Mouse (Mus musculus): ENCODE measurements at regions not wholly inside any gene's neighbourhood (a gene's known extent, or its start where the extent isn't known, plus 50 kb on each side); places are given as distances from the start of the nearest gene placed in this dataset.

- DNase-seq (ENCODE audit: low spot score) = no peak
- WGBS = 51% methylated on average over 8 of the region's 8 CpGs
These were observed 105.7 kb downstream of the Plxna1 start for GRCm38 (mm10) chr6:89256630-89257292.

GRCm38 (mm10) chr6:89257416-89257815, 105.0 kb downstream of the Plxna1 start:
- 77% methylated on average over 6 of the region's 6 CpGs for WGBS
- no peak for ATAC-seq (replicated peaks; ENCODE audit: low FRiP score, low TSS enrichment, low read depth)
- Histone ChIP-seq H3K27me3 (replicated peaks; ENCODE audit: control insufficient read depth, insufficient read depth, low read length) (no peaks in the 10 kb centered on the region), H3K9me3 (ENCODE audit: control insufficient read depth, low read length) (no peaks in the 10 kb centered on the region), H3K9ac (ENCODE audit: low read length) (no peak overlapping the region), H3K4me2 (ENCODE audit: low read length) (no peak overlapping the region), H3K4me1 (replicated peaks; ENCODE audit: control insufficient read depth, insufficient read depth, low read length) (no peaks in the 10 kb centered on the region), H3K4me3 (ENCODE audit: low read depth, low read length) (no peak overlapping the region), H3K36me3 (ENCODE audit: control insufficient read depth, insufficient read depth, low read length) (no peaks in the 10 kb centered on the region), H3K27ac (ENCODE audit: low read depth) (no peak overlapping the region)
- DNase-seq (ENCODE audit: low spot score) = no peak

More at GRCm38 (mm10) chr6:89256630-89257292, 105.7 kb downstream of the Plxna1 start:
- H3K9me3 ChIP-seq (ENCODE audit: control insufficient read depth, low read length) = no peaks in the 10 kb centered on the region
- H3K27me3 ChIP-seq (replicated peaks; ENCODE audit: control insufficient read depth, insufficient read depth, low read length) = no peaks in the 10 kb centered on the region
- H3K4me2 ChIP-seq (ENCODE audit: low read length) = no peak overlapping the region
- H3K27ac ChIP-seq (ENCODE audit: low read depth) = no peak overlapping the region
- no peak overlapping the region for H3K4me3 ChIP-seq (ENCODE audit: low read depth, low read length)
- no peak for ATAC-seq (replicated peaks; ENCODE audit: low FRiP score, low TSS enrichment, low read depth)
- H3K36me3 ChIP-seq (ENCODE audit: control insufficient read depth, insufficient read depth, low read length) = no peaks in the 10 kb centered on the region
- no peak overlapping the region for H3K9ac ChIP-seq (ENCODE audit: low read length)
- no peaks in the 10 kb centered on the region for H3K4me1 ChIP-seq (replicated peaks; ENCODE audit: control insufficient read depth, insufficient read depth, low read length)

GRCm38 (mm10) chr6:89258140-89258539, 104.3 kb downstream of the Plxna1 start:
- H3K27me3 ChIP-seq (replicated peaks; ENCODE audit: control insufficient read depth, insufficient read depth, low read length) = no peaks in the 10 kb centered on the region
- 85% methylated on average over 4 of the region's 4 CpGs for WGBS
- no peak for DNase-seq (ENCODE audit: low spot score)
- no peaks in the 10 kb centered on the region for H3K4me1 ChIP-seq (replicated peaks; ENCODE audit: control insufficient read depth, insufficient read depth, low read length)
- ATAC-seq (replicated peaks; ENCODE audit: low FRiP score, low TSS enrichment, low read depth) = no peak
- no peak overlapping the region for H3K27ac ChIP-seq (ENCODE audit: low read depth)
- H3K4me2 ChIP-seq (ENCODE audit: low read length) = no peak overlapping the region
- no peak overlapping the region for H3K4me3 ChIP-seq (ENCODE audit: low read depth, low read length)
- no peaks in the 10 kb centered on the region for H3K9me3 ChIP-seq (ENCODE audit: control insufficient read depth, low read length)
- H3K36me3 ChIP-seq (ENCODE audit: control insufficient read depth, insufficient read depth, low read length) = no peaks in the 10 kb centered on the region
- H3K9ac ChIP-seq (ENCODE audit: low read length) = no peak overlapping the region

- DNase-seq (ENCODE audit: low spot score) = no peak
- H3K4me1 ChIP-seq (replicated peaks; ENCODE audit: control insufficient read depth, insufficient read depth, low read length) = no peaks in the 10 kb centered on the region
- no peak overlapping the region for H3K4me2 ChIP-seq (ENCODE audit: low read length)
- no peaks in the 10 kb centered on the region for H3K27me3 ChIP-seq (replicated peaks; ENCODE audit: control insufficient read depth, insufficient read depth, low read length)
- no peaks in the 10 kb centered on the region for H3K36me3 ChIP-seq (ENCODE audit: control insufficient read depth, insufficient read depth, low read length)
- H3K9ac ChIP-seq (ENCODE audit: low read length) = no peak overlapping the region
- H3K27ac ChIP-seq (ENCODE audit: low read depth) = no peak overlapping the region
- no peak for ATAC-seq (replicated peaks; ENCODE audit: low FRiP score, low TSS enrichment, low read depth)
- 75% methylated on average over 11 of the region's 11 CpGs for WGBS
- H3K4me3 ChIP-seq (ENCODE audit: low read depth, low read length) = no peak overlapping the region
- H3K9me3 ChIP-seq (ENCODE audit: control insufficient read depth, low read length) = no peaks in the 10 kb centered on the region
These were observed 102.9 kb downstream of the Plxna1 start for GRCm38 (mm10) chr6:89259406-89259994.

- no peak overlapping the region for H3K9ac ChIP-seq (ENCODE audit: low read length)
- no peaks in the 10 kb centered on the region for H3K4me1 ChIP-seq (replicated peaks; ENCODE audit: control insufficient read depth, insufficient read depth, low read length)
- no peak overlapping the region for H3K4me2 ChIP-seq (ENCODE audit: low read length)
- no peaks in the 10 kb centered on the region for H3K9me3 ChIP-seq (ENCODE audit: control insufficient read depth, low read length)
- H3K27ac ChIP-seq (ENCODE audit: low read depth) = no peak overlapping the region
- H3K4me3 ChIP-seq (ENCODE audit: low read depth, low read length) = no peak overlapping the region
- DNase-seq (ENCODE audit: low spot score) (no peak), ATAC-seq (replicated peaks; ENCODE audit: low FRiP score, low TSS enrichment, low read depth) (no peak)
- H3K27me3 ChIP-seq (replicated peaks; ENCODE audit: control insufficient read depth, insufficient read depth, low read length) = no peaks in the 10 kb centered on the region
- no peaks in the 10 kb centered on the region for H3K36me3 ChIP-seq (ENCODE audit: control insufficient read depth, insufficient read depth, low read length)
- WGBS = 57% methylated on average over 4 of the region's 4 CpGs
These were observed 99.5 kb downstream of the Plxna1 start for GRCm38 (mm10) chr6:89262958-89263357.

GRCm38 (mm10) chr6:89265296-89265695, 97.1 kb downstream of the Plxna1 start:
- H3K27ac ChIP-seq (ENCODE audit: low read depth) = no peak overlapping the region
- no peak overlapping the region for H3K4me2 ChIP-seq (ENCODE audit: low read length)
- no peaks in the 10 kb centered on the region for H3K9me3 ChIP-seq (ENCODE audit: control insufficient read depth, low read length)
- 74% methylated on average over 3 of the region's 3 CpGs for WGBS
- no peaks in the 10 kb centered on the region for H3K4me1 ChIP-seq (replicated peaks; ENCODE audit: control insufficient read depth, insufficient read depth, low read length)
- H3K4me3 ChIP-seq (ENCODE audit: low read depth, low read length) = no peak overlapping the region
- DNase-seq (ENCODE audit: low spot score) (no peak), ATAC-seq (replicated peaks; ENCODE audit: low FRiP score, low TSS enrichment, low read depth) (no peak)
- H3K36me3 ChIP-seq (ENCODE audit: control insufficient read depth, insufficient read depth, low read length) = no peaks in the 10 kb centered on the region
- H3K9ac ChIP-seq (ENCODE audit: low read length) = no peak overlapping the region
- H3K27me3 ChIP-seq (replicated peaks; ENCODE audit: control insufficient read depth, insufficient read depth, low read length) = no peaks in the 10 kb centered on the region
